Mouse (Mus musculus): ENCODE results near the gene Cdc16. TPM values are rescaled to one million over a fixed set of nuclear protein-coding genes. Genes with fewer than 3 reads are reported as not detected.
A peak's percentile ranks its signal among the peaks of the same experiment; 100 is the strongest.

Gene Cdc16
- polyA plus RNA-seq, 1 experiment from 2014 or later, result 251 TPM

DNA sequence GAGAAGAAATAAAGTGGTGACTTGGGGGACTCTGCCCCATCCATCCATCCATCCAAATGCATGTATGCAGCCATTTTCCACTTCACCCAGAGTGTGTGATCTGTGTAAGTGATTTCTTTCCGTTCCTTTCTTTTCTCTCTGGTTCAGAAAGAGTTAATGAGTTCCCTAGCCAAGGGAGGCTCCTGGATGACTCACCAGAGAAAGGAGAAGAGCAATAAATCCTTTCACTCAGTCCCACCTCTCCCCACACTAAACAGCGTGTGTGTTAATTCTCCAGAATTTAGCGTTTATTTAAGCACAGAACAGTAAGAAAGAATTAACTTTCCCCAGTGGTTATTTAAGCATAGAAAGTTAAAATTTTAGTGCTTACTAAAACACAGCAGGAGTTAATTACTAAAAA is 9.8 kb upstream of the Cdc16 start:
- Histone ChIP-seq H3K27ac (replicated peaks; ENCODE audit: low read depth, low read length) (no peak overlapping the region), H3K36me3 (ENCODE audit: control insufficient read depth, insufficient read depth, low read length) (no peaks in the 10 kb centered on the region), H3K9me3 (ENCODE audit: control insufficient read depth, low read length) (no peaks in the 10 kb centered on the region), H3K4me1 (ENCODE audit: control insufficient read depth, insufficient read depth, low read length) (no peaks in the 10 kb centered on the region), H3K4me2 (ENCODE audit: low read depth, severe bottlenecking) (no peak overlapping the region), H3K9ac (ENCODE audit: low read length) (no peak overlapping the region), H3K27me3 (ENCODE audit: control insufficient read depth, insufficient read depth, low read length) (no peaks in the 10 kb centered on the region), H3K4me3 (ENCODE audit: low read depth, low read length) (no peak overlapping the region)
- WGBS, result 3% methylated on average over 3 of the region's 3 CpGs
- DNase-seq (ENCODE audit: low spot score), result no peak
- no peak for ATAC-seq (ENCODE audit: insufficient number of reproducible peaks, low FRiP score, low TSS enrichment, low read depth)

GRCm38 (mm10) chr8:13753680-13754079 is 3.8 kb upstream of the Cdc16 start:
- Histone ChIP-seq H3K9me3 (ENCODE audit: control insufficient read depth, low read length) (no peaks in the 10 kb centered on the region), H3K4me3 (ENCODE audit: low read depth, low read length) (no peak overlapping the region), H3K27ac (replicated peaks; ENCODE audit: low read depth, low read length) (no peak overlapping the region), H3K36me3 (ENCODE audit: control insufficient read depth, insufficient read depth, low read length) (no peaks in the 10 kb centered on the region), H3K9ac (ENCODE audit: low read length) (no peak overlapping the region), H3K4me1 (ENCODE audit: control insufficient read depth, insufficient read depth, low read length) (peaks cover 1% of the 10 kb centered on the region; the same call in 1 of the 2 replicates), H3K27me3 (ENCODE audit: control insufficient read depth, insufficient read depth, low read length) (no peaks in the 10 kb centered on the region), H3K4me2 (ENCODE audit: low read depth, severe bottlenecking) (no peak overlapping the region)
- DNase-seq (ENCODE audit: low spot score), result peak; percentile 86
- ATAC-seq (ENCODE audit: insufficient number of reproducible peaks, low FRiP score, low TSS enrichment, low read depth), result no peak
- 18% methylated on average over 2 of the region's 2 CpGs for WGBS

DNA sequence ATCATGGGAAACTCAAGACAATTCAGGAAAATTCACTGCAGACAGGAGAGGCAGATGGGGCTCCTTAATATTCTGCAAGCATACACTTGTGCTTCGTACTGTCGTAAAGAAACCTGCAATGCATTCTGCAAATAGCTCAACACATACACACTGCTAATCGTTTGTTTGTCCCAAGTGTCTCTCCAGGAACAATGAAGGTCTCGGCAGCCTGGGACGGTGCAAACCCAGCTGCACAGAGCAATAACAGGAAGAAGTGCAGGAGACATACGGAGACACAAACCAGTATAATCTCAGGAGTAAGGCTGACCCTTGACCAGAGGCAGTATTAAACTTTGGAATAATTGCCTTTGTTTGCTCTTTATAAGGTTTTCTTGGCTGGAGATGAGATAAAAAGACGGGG is 996 bp upstream of the Cdc16 start:
- WGBS, result 77% methylated on average over 7 of the region's 7 CpGs
- Histone ChIP-seq H3K4me2 (ENCODE audit: low read depth, severe bottlenecking) (no peak overlapping the region), H3K4me1 (ENCODE audit: control insufficient read depth, insufficient read depth, low read length) (peaks cover 5% of the 10 kb centered on the region; the same call in 1 of the 2 replicates), H3K9me3 (ENCODE audit: control insufficient read depth, low read length) (no peaks in the 10 kb centered on the region), H3K4me3 (ENCODE audit: low read depth, low read length) (no peak overlapping the region), H3K9ac (ENCODE audit: low read length) (no peak overlapping the region), H3K36me3 (ENCODE audit: control insufficient read depth, insufficient read depth, low read length) (no peaks in the 10 kb centered on the region), H3K27ac (replicated peaks; ENCODE audit: low read depth, low read length) (no peak overlapping the region), H3K27me3 (ENCODE audit: control insufficient read depth, insufficient read depth, low read length) (no peaks in the 10 kb centered on the region)
- ATAC-seq (ENCODE audit: insufficient number of reproducible peaks, low FRiP score, low TSS enrichment, low read depth) (no peak), DNase-seq (ENCODE audit: low spot score) (no peak)

- Histone ChIP-seq H3K27me3 (ENCODE audit: control insufficient read depth, insufficient read depth, low read length) (no peaks in the 10 kb centered on the region), H3K9me3 (ENCODE audit: control insufficient read depth, low read length) (no peaks in the 10 kb centered on the region), H3K4me3 (ENCODE audit: low read depth, low read length) (peak overlapping the region; percentile 98), H3K4me1 (ENCODE audit: control insufficient read depth, insufficient read depth, low read length) (peaks cover 5% of the 10 kb centered on the region; the same call in 1 of the 2 replicates), H3K36me3 (ENCODE audit: control insufficient read depth, insufficient read depth, low read length) (peaks cover 2% of the 10 kb centered on the region; the same call in 1 of the 2 replicates), H3K4me2 (ENCODE audit: low read depth, severe bottlenecking) (peak overlapping the region; percentile 85), H3K9ac (ENCODE audit: low read length) (peak overlapping the region; percentile 93), H3K27ac (replicated peaks; ENCODE audit: low read depth, low read length) (no peak overlapping the region; the same call in 1 of the 2 replicates)
- WGBS, result 1% methylated on average over 36 of the region's 38 CpGs
- DNase-seq (ENCODE audit: low spot score), result peak; percentile 45
- ATAC-seq (ENCODE audit: insufficient number of reproducible peaks, low FRiP score, low TSS enrichment, low read depth), result peak; percentile 76
Observed at GRCm38 (mm10) chr8:13757805-13758727, 590 bp downstream of the Cdc16 start.

GRCm38 (mm10) chr8:13769206-13769605 is 11.7 kb downstream of the Cdc16 start:
- H3K4me1 ChIP-seq (ENCODE audit: control insufficient read depth, insufficient read depth, low read length), result no peaks in the 10 kb centered on the region
- H3K27me3 ChIP-seq (ENCODE audit: control insufficient read depth, insufficient read depth, low read length), result no peaks in the 10 kb centered on the region
- no peak overlapping the region for H3K4me2 ChIP-seq (ENCODE audit: low read depth, severe bottlenecking)
- no peak overlapping the region for H3K9ac ChIP-seq (ENCODE audit: low read length)
- no peak overlapping the region for H3K27ac ChIP-seq (replicated peaks; ENCODE audit: low read depth, low read length)
- H3K4me3 ChIP-seq (ENCODE audit: low read depth, low read length), result no peak overlapping the region
- H3K9me3 ChIP-seq (ENCODE audit: control insufficient read depth, low read length), result no peaks in the 10 kb centered on the region
- WGBS, result 89% methylated on average over 11 of the region's 11 CpGs
- peaks cover 44% of the 10 kb centered on the region for H3K36me3 ChIP-seq (ENCODE audit: control insufficient read depth, insufficient read depth, low read length)
- ATAC-seq (ENCODE audit: insufficient number of reproducible peaks, low FRiP score, low TSS enrichment, low read depth) (no peak), DNase-seq (ENCODE audit: low spot score) (no peak)

DNA sequence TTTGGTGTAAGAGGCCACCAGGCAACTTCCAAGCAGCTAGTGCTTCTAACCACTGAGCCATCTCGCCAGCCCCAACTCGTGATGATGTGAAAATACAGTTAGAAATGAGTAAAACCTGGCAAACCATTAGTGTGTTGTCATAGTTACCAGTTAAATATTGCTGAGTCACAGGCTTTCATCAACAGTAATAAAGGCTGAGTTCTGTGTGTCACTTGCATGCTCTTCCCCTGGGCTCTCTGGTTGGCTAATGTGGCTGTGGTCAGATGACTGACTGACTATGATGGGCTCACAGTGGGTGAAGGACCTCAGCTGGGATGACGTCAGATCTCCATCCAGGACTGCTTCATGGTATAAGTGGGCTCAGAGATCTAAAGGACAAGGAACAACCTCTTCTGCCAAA is 23.1 kb downstream of the Cdc16 start:
- ATAC-seq (ENCODE audit: insufficient number of reproducible peaks, low FRiP score, low TSS enrichment, low read depth) (no peak), DNase-seq (ENCODE audit: low spot score) (no peak)
- Histone ChIP-seq H3K36me3 (ENCODE audit: control insufficient read depth, insufficient read depth, low read length) (peaks cover 18% of the 10 kb centered on the region), H3K4me3 (ENCODE audit: low read depth, low read length) (no peak overlapping the region), H3K27ac (replicated peaks; ENCODE audit: low read depth, low read length) (no peak overlapping the region), H3K27me3 (ENCODE audit: control insufficient read depth, insufficient read depth, low read length) (no peaks in the 10 kb centered on the region), H3K4me2 (ENCODE audit: low read depth, severe bottlenecking) (no peak overlapping the region), H3K9ac (ENCODE audit: low read length) (no peak overlapping the region), H3K4me1 (ENCODE audit: control insufficient read depth, insufficient read depth, low read length) (no peaks in the 10 kb centered on the region), H3K9me3 (ENCODE audit: control insufficient read depth, low read length) (no peaks in the 10 kb centered on the region)
- WGBS, result 93% methylated on average over 3 of the region's 3 CpGs

DNA sequence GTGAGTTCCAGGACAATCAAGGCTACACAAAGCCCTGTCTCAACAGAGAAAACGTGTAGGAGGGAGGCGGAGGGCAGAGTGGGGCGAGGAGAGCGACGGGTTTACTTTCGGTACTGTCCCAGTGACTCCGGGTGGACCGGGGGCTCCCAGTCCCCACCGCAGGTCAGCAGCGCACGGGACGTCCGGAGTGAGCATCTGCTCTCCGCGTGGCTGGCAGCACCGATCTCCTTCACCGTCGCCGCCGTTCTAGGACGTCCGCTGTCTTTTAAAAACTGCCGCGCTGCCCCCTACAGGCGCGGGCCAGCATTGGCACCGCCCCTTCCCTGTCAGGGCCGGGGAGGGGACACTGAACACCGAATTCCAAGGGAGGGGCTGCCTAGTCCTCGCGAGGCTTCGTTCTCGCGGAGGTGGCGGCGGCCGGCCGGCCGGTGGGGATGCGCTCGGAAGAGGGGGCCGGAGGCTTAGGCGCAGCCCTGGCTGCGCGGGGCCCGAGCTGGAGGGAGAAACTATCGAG is 27.8 kb downstream of the Cdc16 start, which contains the start of gene Upf3a:
Gene Upf3a, plus strand, starts transcription at position 366 of the 514 bp plus-strand sequence.
- H3K4me2 ChIP-seq (ENCODE audit: low read depth, severe bottlenecking), result peak within 1 kb of the TSS; percentile 68
- WGBS, result under 1% methylated on average over 46 of the region's 47 CpGs
- H3K9ac ChIP-seq (ENCODE audit: low read length), result peak within 1 kb of the TSS; percentile 97
- H3K9me3 ChIP-seq (ENCODE audit: control insufficient read depth, low read length), result no peaks in the 10 kb centered on the region
- DNase-seq (ENCODE audit: low spot score) (peak; percentile 97), ATAC-seq (ENCODE audit: insufficient number of reproducible peaks, low FRiP score, low TSS enrichment, low read depth) (peak; percentile 90)
- no peaks in the 10 kb centered on the region for H3K27me3 ChIP-seq (ENCODE audit: control insufficient read depth, insufficient read depth, low read length)
- peaks cover 8% of the 10 kb centered on the region; the same call in 1 of the 2 replicates for H3K36me3 ChIP-seq (ENCODE audit: control insufficient read depth, insufficient read depth, low read length)
- H3K27ac ChIP-seq (replicated peaks; ENCODE audit: low read depth, low read length), result peak within 1 kb of the TSS; percentile 93
- no peaks in the 10 kb centered on the region for H3K4me1 ChIP-seq (ENCODE audit: control insufficient read depth, insufficient read depth, low read length)
- peak within 1 kb of the TSS; percentile 70 for H3K4me3 ChIP-seq (ENCODE audit: low read depth, low read length)

DNA sequence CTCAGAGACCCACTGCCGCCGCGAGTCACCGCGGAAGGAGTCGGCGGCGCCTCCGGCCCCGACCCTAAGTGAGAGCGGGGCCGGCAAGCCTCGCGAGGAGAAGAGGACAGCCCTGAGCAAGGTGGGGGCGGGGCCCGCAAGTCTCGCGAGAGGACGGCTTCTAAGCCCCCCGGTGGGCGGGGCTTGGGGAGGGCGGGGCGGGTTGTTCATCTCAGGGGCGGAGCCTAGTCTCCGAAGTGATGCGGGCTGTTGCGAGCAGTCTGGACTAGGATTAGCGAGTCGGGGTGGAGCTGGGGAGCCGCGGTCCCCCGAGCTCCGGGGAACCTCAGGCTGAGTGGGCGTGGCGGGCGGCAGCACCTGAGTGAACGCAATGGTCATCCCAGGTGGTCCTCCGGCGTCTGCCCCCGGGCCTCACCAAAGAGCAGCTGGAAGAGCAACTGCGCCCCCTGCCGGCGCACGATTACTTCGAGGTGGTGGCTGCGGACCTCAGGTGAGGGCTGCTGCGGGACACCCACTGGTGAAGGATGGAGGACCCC is 28.4 kb downstream of the Cdc16 start:
- peak; percentile 94 for ATAC-seq (ENCODE audit: insufficient number of reproducible peaks, low FRiP score, low TSS enrichment, low read depth)
- WGBS, result under 1% methylated on average over 45 of the region's 47 CpGs

More for the DNA sequence above, 28.4 kb downstream of the Cdc16 start:
- Histone ChIP-seq H3K27me3 (ENCODE audit: control insufficient read depth, insufficient read depth, low read length) (no peaks in the 10 kb centered on the region), H3K27ac (replicated peaks; ENCODE audit: low read depth, low read length) (peak overlapping the region; percentile 93), H3K4me2 (ENCODE audit: low read depth, severe bottlenecking) (peak overlapping the region; percentile 68), H3K4me3 (ENCODE audit: low read depth, low read length) (peak overlapping the region; percentile 70), H3K36me3 (ENCODE audit: control insufficient read depth, insufficient read depth, low read length) (peaks cover 6% of the 10 kb centered on the region; the same call in 1 of the 2 replicates), H3K9me3 (ENCODE audit: control insufficient read depth, low read length) (no peaks in the 10 kb centered on the region), H3K4me1 (ENCODE audit: control insufficient read depth, insufficient read depth, low read length) (no peaks in the 10 kb centered on the region), H3K9ac (ENCODE audit: low read length) (peak overlapping the region; percentile 97)
- peak; percentile 98 for DNase-seq (ENCODE audit: low spot score)

Measured in limb, embryonic 11.5 days (tissue).